Mouse (Mus musculus): ENCODE measurements around the gene Cog5. TPM values are rescaled to one million over a fixed set of nuclear protein-coding genes. Genes with fewer than 3 reads are reported as not detected.
A peak's percentile ranks its signal among the peaks of the same experiment; 100 is the strongest.

The Cog5 gene
- polyA plus RNA-seq, 1 experiment from 2014 or later, result 31.7 TPM

DNA sequence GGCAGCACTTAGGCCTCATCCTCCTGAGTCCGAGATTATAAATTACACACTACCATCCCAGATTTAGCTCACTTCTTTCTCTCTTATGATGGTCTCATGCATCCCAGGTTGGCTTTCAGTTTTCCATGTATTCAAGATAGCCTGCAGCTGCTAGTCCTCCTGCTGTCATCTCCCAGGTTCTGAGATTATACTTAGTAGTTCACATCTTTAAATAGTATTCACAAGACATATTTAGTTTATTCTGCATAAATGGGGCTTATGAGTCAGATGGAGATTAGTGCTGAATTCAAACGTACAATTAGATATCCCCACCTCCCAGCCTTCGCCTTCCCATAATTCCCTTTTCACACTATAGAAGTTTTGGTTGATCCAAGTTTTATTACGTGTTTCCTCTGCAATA lies 222.1 kb downstream of the Cog5 start:
- H3K9me3 ChIP-seq, result no peaks in the 10 kb centered on the region
- H3K4me3 ChIP-seq (replicated peaks), result no peak overlapping the region
- no peak overlapping the region for H3K9ac ChIP-seq (replicated peaks)
- no peaks in the 10 kb centered on the region for H3K27me3 ChIP-seq
- no peaks in the 10 kb centered on the region for H3K36me3 ChIP-seq
- H3K27ac ChIP-seq, result no peak overlapping the region
- no peak for ATAC-seq
- 88% methylated on average over 4 of the region's 4 CpGs for WGBS
- no peaks in the 10 kb centered on the region for H3K4me1 ChIP-seq (replicated peaks)
- no peak overlapping the region for H3K4me2 ChIP-seq (replicated peaks)

- ATAC-seq, result no peak
- H3K36me3 ChIP-seq, result peaks cover 13% of the 10 kb centered on the region
- H3K4me2 ChIP-seq (replicated peaks), result no peak overlapping the region
- H3K27me3 ChIP-seq, result no peaks in the 10 kb centered on the region
- 81% methylated on average over 1 of the region's 1 CpGs for WGBS
- no peak overlapping the region for H3K27ac ChIP-seq
- no peak overlapping the region for H3K4me3 ChIP-seq (replicated peaks)
- no peaks in the 10 kb centered on the region for H3K4me1 ChIP-seq (replicated peaks)
- no peak overlapping the region for H3K9ac ChIP-seq (replicated peaks)
- no peaks in the 10 kb centered on the region for H3K9me3 ChIP-seq
These were observed 228.1 kb downstream of the Cog5 start for GRCm38 (mm10) chr12:31882736-31883135.

GRCm38 (mm10) chr12:31884365-31884764 lies 229.7 kb downstream of the Cog5 start:
- WGBS, result 87% methylated on average over 4 of the region's 4 CpGs
- no peaks in the 10 kb centered on the region for H3K9me3 ChIP-seq
- ATAC-seq, result no peak
- no peak overlapping the region for H3K4me3 ChIP-seq (replicated peaks)
- no peaks in the 10 kb centered on the region for H3K4me1 ChIP-seq (replicated peaks)
- H3K4me2 ChIP-seq (replicated peaks), result no peak overlapping the region
- H3K27ac ChIP-seq, result no peak overlapping the region
- no peaks in the 10 kb centered on the region for H3K27me3 ChIP-seq
- no peak overlapping the region for H3K9ac ChIP-seq (replicated peaks)
- H3K36me3 ChIP-seq, result peaks cover 13% of the 10 kb centered on the region

DNA sequence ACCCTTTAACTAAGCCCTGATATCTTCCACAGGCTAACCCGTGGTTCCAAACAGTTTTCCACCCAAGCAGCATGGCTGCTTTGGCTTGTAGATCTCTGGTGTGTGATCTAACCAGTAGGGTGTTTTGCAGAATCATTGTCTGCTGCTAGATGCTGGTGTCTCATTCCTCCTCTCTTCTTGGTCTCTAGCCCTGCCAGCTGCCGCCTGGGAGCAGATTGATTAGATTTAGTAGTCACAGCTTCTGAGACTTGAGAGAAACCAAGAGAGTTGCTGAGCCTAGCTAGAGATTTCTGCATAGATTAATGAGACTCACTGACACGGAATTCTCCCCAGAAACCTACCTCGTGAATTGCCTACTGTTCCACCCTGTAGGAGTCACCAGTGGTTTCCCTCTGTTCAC lies 230.4 kb downstream of the Cog5 start:
- H3K36me3 ChIP-seq, result peaks cover 13% of the 10 kb centered on the region
- H3K27me3 ChIP-seq, result no peaks in the 10 kb centered on the region
- WGBS, result 89% methylated on average over 4 of the region's 4 CpGs
- no peak overlapping the region for H3K4me3 ChIP-seq (replicated peaks)
- no peak overlapping the region for H3K27ac ChIP-seq
- ATAC-seq, result no peak
- H3K4me2 ChIP-seq (replicated peaks), result no peak overlapping the region
- H3K9me3 ChIP-seq, result no peaks in the 10 kb centered on the region
- H3K9ac ChIP-seq (replicated peaks), result no peak overlapping the region
- peaks cover under 1% of the 10 kb centered on the region; the same call in 1 of the 2 replicates for H3K4me1 ChIP-seq (replicated peaks)

DNA sequence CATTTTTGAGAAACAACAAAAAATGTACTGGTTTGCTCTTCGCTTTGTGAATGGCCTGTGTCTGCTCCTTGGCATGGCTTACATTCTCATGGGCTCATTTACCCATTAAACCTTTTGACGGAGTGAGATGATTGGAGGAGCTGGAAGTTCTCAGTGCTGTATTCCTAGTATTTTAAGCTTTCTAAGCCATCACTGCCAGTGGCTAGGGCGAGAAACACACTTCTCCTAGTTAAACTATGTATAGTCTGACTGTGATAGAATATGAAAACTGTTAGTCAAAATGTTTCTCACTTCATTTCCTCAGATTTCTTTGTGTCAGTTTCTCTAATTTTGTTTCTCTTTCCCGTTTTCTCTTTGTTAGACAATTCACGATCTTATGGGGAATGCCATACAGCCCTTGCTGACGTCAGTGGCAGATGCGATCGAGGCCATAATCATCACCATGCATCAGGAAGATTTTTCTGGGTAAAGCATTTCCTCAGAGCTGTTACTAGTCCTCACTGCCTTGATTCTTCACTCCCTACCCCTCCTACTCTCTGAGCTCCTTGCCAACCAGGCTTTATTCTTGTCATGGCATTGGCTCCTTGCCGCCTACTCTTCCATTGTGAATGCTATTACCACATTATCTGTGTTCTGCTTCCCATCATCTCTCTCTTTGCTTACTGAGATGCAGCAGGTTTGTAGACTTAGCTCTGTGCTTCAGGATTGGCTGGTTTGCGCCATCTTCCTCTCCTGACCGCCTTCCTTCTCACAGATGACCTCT lies 231.4 kb downstream of the Cog5 start:
- H3K9ac ChIP-seq (replicated peaks), result no peak overlapping the region
- H3K4me2 ChIP-seq (replicated peaks), result no peak overlapping the region
- peaks cover 6% of the 10 kb centered on the region; the same call in 1 of the 2 replicates for H3K4me1 ChIP-seq (replicated peaks)
- H3K4me3 ChIP-seq (replicated peaks), result no peak overlapping the region
- H3K36me3 ChIP-seq, result peaks cover 15% of the 10 kb centered on the region
- H3K9me3 ChIP-seq, result no peaks in the 10 kb centered on the region
- ATAC-seq, result no peak
- H3K27ac ChIP-seq, result no peak overlapping the region
- H3K27me3 ChIP-seq, result no peaks in the 10 kb centered on the region
- 96% methylated on average over 11 of the region's 11 CpGs for WGBS

DNA sequence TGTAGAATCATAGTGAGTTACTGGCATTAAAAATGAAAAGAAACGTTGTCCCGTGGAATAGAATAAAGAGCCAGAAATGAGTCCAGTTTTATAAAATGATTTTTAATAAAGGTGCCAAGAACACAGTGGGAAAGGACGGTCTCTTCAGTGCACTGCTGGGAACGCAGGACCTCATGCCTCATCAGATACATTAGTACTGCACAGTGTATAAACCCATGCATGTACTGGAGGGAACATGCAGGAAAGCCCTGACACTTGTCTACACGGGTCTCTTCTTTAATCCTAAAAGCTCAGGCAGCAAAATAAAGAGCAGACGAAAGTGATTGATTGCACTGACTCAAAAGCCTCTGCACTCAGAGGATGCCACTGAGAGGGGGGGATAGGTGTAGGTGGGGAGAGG lies 236.0 kb downstream of the Cog5 start:
- no peaks in the 10 kb centered on the region for H3K9me3 ChIP-seq
- H3K36me3 ChIP-seq, result peaks cover 15% of the 10 kb centered on the region
- H3K4me1 ChIP-seq (replicated peaks), result peaks cover 19% of the 10 kb centered on the region
- no peak overlapping the region for H3K4me3 ChIP-seq (replicated peaks)
- WGBS, result 57% methylated on average over 6 of the region's 6 CpGs
- H3K27me3 ChIP-seq, result no peaks in the 10 kb centered on the region
- H3K9ac ChIP-seq (replicated peaks), result no peak overlapping the region
- no peak overlapping the region for H3K4me2 ChIP-seq (replicated peaks)
- no peak for ATAC-seq
- H3K27ac ChIP-seq, result no peak overlapping the region

DNA sequence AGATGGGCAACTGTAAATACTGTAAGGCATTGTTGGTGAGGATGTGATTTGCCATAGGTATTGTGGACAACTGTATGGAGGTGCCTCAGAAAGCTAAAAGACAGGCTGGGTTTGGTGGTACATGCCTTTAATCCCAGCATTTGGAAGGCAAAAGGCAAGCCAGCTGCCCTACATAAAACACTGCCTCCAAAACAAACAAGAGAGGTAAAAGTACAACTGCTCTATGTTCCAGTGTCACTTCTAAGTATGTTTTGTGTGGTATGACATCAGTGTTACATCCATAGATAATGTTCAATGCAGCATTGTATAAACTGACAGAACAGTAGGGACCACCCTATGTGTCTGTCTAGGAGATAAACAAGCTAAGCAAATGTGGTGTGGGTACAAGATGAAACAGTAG lies 237.4 kb downstream of the Cog5 start:
- ATAC-seq, result no peak

DNA sequence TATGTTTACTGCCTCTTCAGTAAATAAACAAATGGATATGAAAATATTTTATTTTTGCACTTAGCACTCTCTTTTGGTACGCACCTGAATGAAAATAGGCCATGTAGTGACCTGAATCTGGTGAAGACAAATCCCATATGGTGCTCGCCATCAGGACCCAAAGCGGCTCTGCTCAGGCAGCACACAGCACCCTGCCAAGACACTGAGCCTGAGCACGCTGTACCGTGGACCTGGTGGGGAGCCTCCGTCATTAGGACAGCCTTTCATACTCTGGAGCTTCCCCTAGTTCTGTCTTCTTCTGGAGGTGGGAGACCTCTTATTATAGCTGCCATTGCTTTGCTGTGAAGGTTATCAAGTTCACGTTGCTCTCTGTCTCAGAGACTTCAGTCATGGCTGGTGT lies 238.1 kb downstream of the Cog5 start:
- Histone ChIP-seq H3K4me3 (replicated peaks) (no peak overlapping the region), H3K4me2 (replicated peaks) (no peak overlapping the region), H3K9me3 (no peaks in the 10 kb centered on the region), H3K4me1 (replicated peaks) (peaks cover 38% of the 10 kb centered on the region), H3K27me3 (no peaks in the 10 kb centered on the region), H3K36me3 (0 out of 2 replicates have a peak, but pooled peaks cover 2% of the 10 kb centered on the region), H3K27ac (no peak overlapping the region), H3K9ac (replicated peaks) (no peak overlapping the region)
- 87% methylated on average over 7 of the region's 7 CpGs for WGBS
- no peak for ATAC-seq

More for the DNA sequence above, 237.4 kb downstream of the Cog5 start:
- Histone ChIP-seq H3K9ac (replicated peaks) (no peak overlapping the region), H3K27me3 (no peaks in the 10 kb centered on the region), H3K4me2 (replicated peaks) (no peak overlapping the region), H3K4me1 (replicated peaks) (peaks cover 33% of the 10 kb centered on the region), H3K4me3 (replicated peaks) (no peak overlapping the region), H3K9me3 (no peaks in the 10 kb centered on the region), H3K36me3 (peaks cover 6% of the 10 kb centered on the region; the same call in 1 of the 2 replicates), H3K27ac (no peak overlapping the region)

DNA sequence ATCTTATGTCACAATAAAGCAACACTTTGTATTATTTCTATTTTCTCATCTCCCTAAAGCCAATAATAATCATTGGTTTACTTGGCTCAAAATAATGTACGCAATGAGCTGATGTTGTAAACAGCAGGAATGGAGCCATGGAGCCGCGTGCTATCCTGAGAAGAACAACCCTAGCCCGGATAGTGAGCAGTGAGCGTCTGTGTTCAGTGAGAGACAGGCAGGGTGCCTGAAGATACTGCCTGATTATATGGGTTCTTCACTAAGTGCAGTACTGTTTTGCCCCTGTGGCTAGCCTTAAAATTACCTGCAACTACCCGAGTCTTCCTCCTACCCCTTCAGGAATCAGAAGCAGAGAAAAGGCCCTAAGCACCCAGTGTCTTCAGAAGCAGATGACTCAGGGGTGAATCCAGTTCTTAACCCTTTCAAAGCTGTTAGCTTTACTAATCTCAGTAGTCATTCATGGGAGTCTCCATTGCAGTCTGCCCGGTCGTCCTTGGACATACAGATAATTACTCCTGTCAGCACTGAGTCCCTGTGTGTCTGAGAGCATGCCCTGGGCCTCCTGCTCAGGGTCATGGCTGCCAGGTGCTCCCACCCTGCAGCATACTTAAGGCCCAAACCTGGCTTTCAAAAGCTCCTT lies 240.5 kb downstream of the Cog5 start:
- Histone ChIP-seq H3K36me3 (0 out of 2 replicates have a peak, but pooled peaks cover 2% of the 10 kb centered on the region), H3K9ac (replicated peaks) (no peak overlapping the region), H3K27ac (peak overlapping the region; percentile 75), H3K4me3 (replicated peaks) (no peak overlapping the region), H3K27me3 (no peaks in the 10 kb centered on the region), H3K4me2 (replicated peaks) (no peak overlapping the region), H3K4me1 (replicated peaks) (peaks cover 36% of the 10 kb centered on the region), H3K9me3 (no peaks in the 10 kb centered on the region)
- ATAC-seq, result peak; percentile 77
- WGBS, result 20% methylated on average over 8 of the region's 8 CpGs

DNA sequence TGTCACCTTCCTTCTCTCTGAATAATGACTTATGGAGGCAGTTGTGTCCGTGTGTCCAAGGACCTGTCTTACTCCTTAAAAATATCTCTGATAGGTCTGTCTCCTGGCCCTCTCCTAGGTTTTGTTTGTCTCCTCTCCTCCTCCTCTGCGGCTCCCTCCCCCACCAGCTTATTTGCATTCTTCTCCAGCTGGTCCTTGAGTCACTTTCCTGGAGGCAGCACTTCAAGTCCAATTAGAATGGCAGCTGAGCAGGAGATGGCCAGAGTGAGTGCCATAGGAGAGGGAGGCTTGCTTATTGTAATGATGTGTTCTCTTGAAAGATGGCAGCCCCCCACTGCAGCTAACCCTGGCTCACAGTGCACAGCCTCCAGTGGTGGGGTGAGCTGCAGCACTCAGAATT lies 241.2 kb downstream of the Cog5 start:
- Histone ChIP-seq H3K4me1 (replicated peaks) (peaks cover 32% of the 10 kb centered on the region), H3K27ac (peak overlapping the region; percentile 75), H3K9me3 (no peaks in the 10 kb centered on the region), H3K27me3 (no peaks in the 10 kb centered on the region), H3K4me3 (replicated peaks) (no peak overlapping the region), H3K9ac (replicated peaks) (0 out of 2 replicates have a peak overlapping the region, but pooled peaks have one; percentile 8), H3K4me2 (replicated peaks) (no peak overlapping the region), H3K36me3 (peaks cover 4% of the 10 kb centered on the region; the same call in 1 of the 2 replicates)
- WGBS, result 6% methylated on average over 2 of the region's 2 CpGs
- peak; percentile 91 for ATAC-seq

- Histone ChIP-seq H3K4me1 (replicated peaks) (peaks cover 32% of the 10 kb centered on the region), H3K27ac (peak overlapping the region; percentile 75), H3K9ac (replicated peaks) (0 out of 2 replicates have a peak overlapping the region, but pooled peaks have one; percentile 8), H3K27me3 (no peaks in the 10 kb centered on the region), H3K9me3 (no peaks in the 10 kb centered on the region), H3K4me3 (replicated peaks) (no peak overlapping the region), H3K4me2 (replicated peaks) (no peak overlapping the region), H3K36me3 (peaks cover 4% of the 10 kb centered on the region; the same call in 1 of the 2 replicates)
- ATAC-seq, result peak; percentile 25
- WGBS, result 12% methylated on average over 5 of the region's 5 CpGs
These were observed 241.6 kb downstream of the Cog5 start for GRCm38 (mm10) chr12:31896295-31896694.

DNA sequence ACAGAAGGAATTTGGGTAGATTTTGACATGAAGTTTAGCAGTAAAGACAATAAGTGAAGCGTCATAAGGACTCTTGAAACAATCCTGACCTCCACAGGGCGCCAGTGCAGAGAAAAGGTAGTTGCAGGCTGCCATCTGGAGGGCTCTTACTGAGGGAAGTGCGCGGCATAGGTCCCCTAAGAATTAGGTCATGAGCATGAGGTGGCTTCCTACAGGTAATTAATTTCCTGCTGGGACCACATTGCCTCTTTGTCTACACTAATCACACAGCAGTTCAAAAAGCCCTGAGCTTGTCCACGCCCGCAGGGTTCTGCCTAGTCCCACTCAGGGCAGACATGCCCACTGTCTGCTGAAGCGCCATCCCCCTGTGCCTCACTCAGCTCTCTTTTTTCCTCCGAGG lies 242.3 kb downstream of the Cog5 start:
- peak; percentile 53 for ATAC-seq
- Histone ChIP-seq H3K27me3 (no peaks in the 10 kb centered on the region), H3K27ac (peak overlapping the region; percentile 75), H3K4me2 (replicated peaks) (no peak overlapping the region), H3K9ac (replicated peaks) (no peak overlapping the region), H3K36me3 (peaks cover 4% of the 10 kb centered on the region; the same call in 1 of the 2 replicates), H3K9me3 (no peaks in the 10 kb centered on the region), H3K4me3 (replicated peaks) (no peak overlapping the region), H3K4me1 (replicated peaks) (peaks cover 32% of the 10 kb centered on the region)
- 24% methylated on average over 8 of the region's 8 CpGs for WGBS
